Mouse (Mus musculus) lung, adult 2 months (tissue): ENCODE results near the gene Peli3. TPM values are rescaled to one million over a fixed set of nuclear protein-coding genes. Genes with fewer than 3 reads are reported as not detected.
A peak's percentile ranks its signal among the peaks of the same experiment; 100 is the strongest.

Experiments
- DNase-seq: peaks from one replicate; pipeline ENCODE4 v3.0.0; 2022
- H3K4me1 ChIP-seq: fragments of 200-500 bp; 2 replicates; pipeline ENCODE4 v1.6.1; 2011; ENCODE audit warnings: low read length; ENCODE audit not compliant: control insufficient read depth, insufficient read depth
- H3K4me3 ChIP-seq: fragments of 200-500 bp; replicated peaks from 2 replicates; pipeline ENCODE3; 2011; ENCODE audit warnings: low read depth, mild to moderate bottlenecking, control low read depth, low read length; ENCODE audit errors: extremely low read depth
- CTCF ChIP-seq: fragments of 200-500 bp; IDR thresholded peaks from 2 replicates; pipeline ENCODE4 v1.5.1; 2011; ENCODE audit warnings: mild to moderate bottlenecking, low read length, control low read depth; ENCODE audit not compliant: insufficient read depth
- POLR2A ChIP-seq: fragments of 200-500 bp; IDR thresholded peaks from 2 replicates; pipeline ENCODE4 v1.6.1; 2011; ENCODE audit warnings: low read depth, mild to moderate bottlenecking, control low read depth, low read length, borderline replicate concordance; ENCODE audit errors: extremely low read depth
- WGBS: fragments of 180-500 bp; shearing (Covaris S2); methylation state at CpG from one replicate; pipeline ENCODE4 v1.1.7; 2018; 5-methylcytosine and 5-hydroxymethylcytosine counted together
- polyA plus RNA-seq: library from polyadenylated mRNA; depleted of rRNA; stranded (reverse); fragments of >200 nt; gene quantifications from 2 replicates; pipeline ENCODE4 v1.2.3, GENCODE M21; 2012

The Peli3 gene
- polyA plus RNA-seq, 1 experiment = 5.5 TPM

- WGBS = 45% methylated on average over 6 of the region's 6 CpGs
- H3K4me3 ChIP-seq = no peak overlapping the region
- no peak for TF ChIP-seq POLR2A
- no peak for TF ChIP-seq CTCF
- DNase-seq = no peak
- peaks cover 2% of the 10 kb centered on the region; the same call in 1 of the 2 replicates for H3K4me1 ChIP-seq
These were observed 2.6 kb upstream of the Peli3 start for GRCm38 (mm10) chr19:4945540-4945939.

GRCm38 (mm10) chr19:4943253-4943588, 294 bp upstream of the Peli3 start:
- Histone ChIP-seq H3K4me1 (peaks cover 2% of the 10 kb centered on the region; the same call in 1 of the 2 replicates), H3K4me3 (peak overlapping the region; percentile 61)
- WGBS = 4% methylated on average over 13 of the region's 13 CpGs
- no peak for DNase-seq
- TF ChIP-seq POLR2A = no peak
- TF ChIP-seq CTCF = no peak

DNA sequence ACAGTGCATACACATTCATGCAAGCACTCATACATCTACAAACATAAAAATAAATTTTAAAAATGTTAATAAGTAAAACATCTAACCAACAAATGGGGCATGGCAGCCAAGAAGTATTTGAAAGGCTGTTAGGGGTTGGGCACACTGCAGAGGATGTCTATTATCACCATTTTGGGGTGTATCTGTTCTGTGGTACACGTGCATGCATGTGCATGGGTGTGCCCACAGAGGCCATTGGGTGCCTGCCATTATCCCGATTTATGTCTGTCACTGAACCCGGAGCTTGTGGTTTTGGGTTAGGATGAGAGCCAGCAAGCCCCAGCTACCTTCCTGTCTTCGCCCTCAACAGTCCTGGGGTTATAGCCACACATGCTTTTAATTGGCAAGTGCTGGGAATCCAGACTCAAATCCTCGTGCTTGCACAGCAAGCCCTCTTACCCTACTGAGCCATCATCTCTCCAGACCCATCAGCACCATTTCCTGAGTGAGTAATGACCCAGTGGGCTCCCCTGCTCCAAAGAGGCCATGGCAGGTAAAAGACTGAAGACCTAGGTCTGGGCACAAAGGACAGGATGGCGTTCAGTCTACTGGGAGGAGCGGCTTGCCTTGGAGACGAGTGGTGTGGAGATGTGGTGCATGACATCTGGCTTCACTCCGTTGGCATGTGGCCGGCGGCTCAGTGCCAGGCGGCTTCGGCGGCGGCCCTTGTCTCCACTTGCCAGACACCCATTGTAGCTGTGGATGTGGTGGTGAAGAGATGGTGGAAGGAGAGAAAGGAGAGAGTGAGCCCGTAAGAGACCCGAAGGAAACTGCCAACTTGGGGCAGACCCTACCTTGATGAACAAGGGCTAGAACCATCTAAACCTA, 5.2 kb downstream of the Peli3 start:
- Histone ChIP-seq H3K4me1 (no peaks in the 10 kb centered on the region), H3K4me3 (no peak overlapping the region)
- no peak for TF ChIP-seq POLR2A
- no peak for TF ChIP-seq CTCF
- 85% methylated on average over 17 of the region's 17 CpGs for WGBS
- DNase-seq = no peak

DNA sequence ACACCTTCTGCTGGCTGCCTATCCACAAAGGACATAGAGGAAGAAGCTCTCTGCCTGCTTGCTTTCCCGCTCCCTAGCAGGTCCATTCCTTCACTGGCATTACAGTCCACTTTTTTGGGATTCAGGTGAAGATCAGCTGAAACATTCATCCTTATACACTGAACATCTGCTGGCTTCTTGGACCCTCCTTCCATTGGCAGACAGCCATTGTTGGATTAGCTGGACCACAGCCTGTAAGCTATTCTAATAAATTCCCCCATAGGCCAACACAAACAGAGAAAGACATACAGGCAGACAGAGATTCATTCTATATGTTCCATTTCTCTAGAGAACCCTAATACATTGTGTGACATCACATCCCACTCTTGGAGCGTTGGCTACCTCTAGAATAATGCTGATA, 6.0 kb downstream of the Peli3 start:
- no peak overlapping the region for H3K4me3 ChIP-seq
- TF ChIP-seq CTCF (no peak), POLR2A (no peak)
- no peak for DNase-seq
- 83% methylated on average over 2 of the region's 2 CpGs for WGBS
- no peaks in the 10 kb centered on the region for H3K4me1 ChIP-seq

DNA sequence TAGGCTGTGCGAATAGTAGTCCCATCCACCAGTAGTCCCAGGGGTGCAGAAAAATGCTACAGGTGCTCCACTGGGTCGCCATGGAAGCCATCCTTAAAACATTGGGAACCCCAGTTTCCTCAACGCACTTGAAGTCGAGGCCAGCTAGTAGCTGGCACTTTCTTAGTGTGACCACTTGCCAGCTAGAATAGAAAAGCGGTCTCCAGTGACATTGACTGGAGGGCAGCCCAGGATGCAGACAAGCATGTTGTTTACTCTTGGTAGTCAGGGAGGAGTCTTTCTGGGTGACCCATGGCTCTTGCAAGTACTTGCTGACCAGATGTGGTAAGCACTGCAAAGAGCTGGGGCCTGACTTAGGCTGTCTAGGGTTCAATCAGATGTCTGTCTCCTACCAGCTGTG, 14.1 kb downstream of the Peli3 start:
- no peak for DNase-seq
- H3K4me3 ChIP-seq = no peak overlapping the region
- TF ChIP-seq CTCF = no peak
- no peak for TF ChIP-seq POLR2A
- WGBS = 52% methylated on average over 5 of the region's 5 CpGs
- H3K4me1 ChIP-seq = no peaks in the 10 kb centered on the region

DNA sequence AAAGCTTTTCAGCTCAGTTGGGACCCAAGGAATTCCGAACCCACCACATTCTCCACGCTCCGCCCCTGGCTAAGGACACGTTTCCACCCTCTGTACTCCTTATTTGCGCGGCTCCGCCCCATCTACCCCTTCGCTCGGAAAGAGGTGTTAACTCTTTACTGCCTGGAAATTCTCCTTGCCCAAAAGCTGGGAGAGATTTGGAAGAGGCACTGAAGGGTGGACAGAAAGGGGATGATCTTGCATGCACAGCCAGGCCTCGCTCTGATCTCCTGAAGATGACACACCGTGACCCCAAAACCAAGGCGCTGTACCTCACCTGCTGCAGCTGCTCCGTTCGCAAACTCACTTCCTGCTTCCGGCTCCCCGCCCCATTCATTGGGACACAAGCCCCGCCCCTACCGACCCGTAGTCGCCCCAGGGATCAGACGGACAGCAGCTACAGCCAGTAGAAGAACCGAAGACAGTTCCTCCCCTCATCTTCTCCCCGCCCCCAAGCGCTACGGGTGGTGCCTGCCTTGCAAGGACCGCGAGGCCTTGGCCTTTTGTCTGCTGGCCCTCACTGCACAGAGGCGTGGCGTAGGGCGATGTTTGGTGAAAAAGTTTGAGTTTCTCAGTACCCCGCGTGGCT, 14.9 kb downstream of the Peli3 start, which contains the start of gene Dpp3:
Gene Dpp3, minus strand, starts transcription at position 384 of the 628 bp plus-strand sequence.
- WGBS = under 1% methylated on average over 32 of the region's 32 CpGs

GRCm38 (mm10) chr19:4925121-4925860, 17.6 kb downstream of the Peli3 start:
- Histone ChIP-seq H3K4me3 (no peak overlapping the region), H3K4me1 (no peaks in the 10 kb centered on the region)
- 94% methylated on average over 11 of the region's 11 CpGs for WGBS
- DNase-seq = no peak
- no peak for TF ChIP-seq CTCF
- no peak for TF ChIP-seq POLR2A

More for the DNA sequence above, 14.9 kb downstream of the Peli3 start, which contains the start of gene Dpp3:
- peak; percentile 99 for DNase-seq
- Histone ChIP-seq H3K4me1 (no peaks in the 10 kb centered on the region), H3K4me3 (peak within 1 kb of the TSS; percentile 90)
- TF ChIP-seq CTCF = no peak
- TF ChIP-seq POLR2A = peak; percentile 78; the same call in 1 of the 2 replicates

DNA sequence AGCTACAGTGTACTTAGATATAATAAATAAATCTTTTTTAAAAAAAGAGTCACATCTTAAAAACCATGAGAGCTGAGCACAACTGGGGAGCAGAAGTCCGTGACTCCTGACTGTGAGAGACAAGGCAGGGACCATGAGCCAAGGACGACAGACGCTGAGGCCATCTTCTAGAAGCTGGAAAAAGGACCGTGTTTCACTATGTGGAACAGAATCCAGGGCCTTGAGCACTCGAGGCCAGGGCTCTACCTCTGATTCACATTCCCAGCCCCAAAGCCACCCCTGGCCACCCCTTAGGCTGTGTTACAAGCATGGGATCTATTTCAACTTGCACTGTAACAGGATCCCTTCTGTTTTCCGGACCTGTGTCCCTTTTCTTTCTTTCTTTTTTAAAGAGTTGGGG, 23.3 kb downstream of the Peli3 start:
- TF ChIP-seq POLR2A = no peak
- no peak for TF ChIP-seq CTCF

GRCm38 (mm10) chr19:4916827-4917226, 26.1 kb downstream of the Peli3 start:
- DNase-seq = no peak
- no peak for TF ChIP-seq CTCF
- no peak for TF ChIP-seq POLR2A
- 72% methylated on average over 10 of the region's 10 CpGs for WGBS

More for the DNA sequence above, 23.3 kb downstream of the Peli3 start:
- Histone ChIP-seq H3K4me3 (no peak overlapping the region), H3K4me1 (no peaks in the 10 kb centered on the region)
- DNase-seq = no peak
- 85% methylated on average over 6 of the region's 6 CpGs for WGBS

More at GRCm38 (mm10) chr19:4916827-4917226, 26.1 kb downstream of the Peli3 start:
- H3K4me1 ChIP-seq = no peaks in the 10 kb centered on the region
- H3K4me3 ChIP-seq = no peak overlapping the region
